Mouse (Mus musculus): Measurements from ENCODE around the gene Ntm. TPM values are rescaled to one million over a fixed set of nuclear protein-coding genes. Genes with fewer than 3 reads are reported as not detected.
A peak's percentile ranks its signal among the peaks of the same experiment; 100 is the strongest.

Gene Ntm
- polyA plus RNA-seq, 1 experiment from 2014 or later = 30.6 TPM

GRCm38 (mm10) chr9:29533556-29533955 lies 429.4 kb downstream of the Ntm start:
- H3K4me1 ChIP-seq (replicated peaks; ENCODE audit: control insufficient read depth, insufficient read depth, low read length) = no peaks in the 10 kb centered on the region
- H3K9ac ChIP-seq (ENCODE audit: low read depth, low read length) = no peak overlapping the region
- H3K9me3 ChIP-seq (ENCODE audit: control insufficient read depth, low read length) = no peaks in the 10 kb centered on the region
- DNase-seq (ENCODE audit: low spot score) (no peak), ATAC-seq (ENCODE audit: low FRiP score) (no peak)
- no peak overlapping the region for H3K27ac ChIP-seq (ENCODE audit: low read depth, low read length)
- no peak overlapping the region for H3K4me3 ChIP-seq (ENCODE audit: low read depth, low read length)
- no peak overlapping the region for H3K4me2 ChIP-seq (replicated peaks; ENCODE audit: low read depth, low read length)
- WGBS = 32% methylated on average over 1 of the region's 1 CpGs
- H3K27me3 ChIP-seq (ENCODE audit: control insufficient read depth, insufficient read depth, low read length) = no peaks in the 10 kb centered on the region
- H3K36me3 ChIP-seq (ENCODE audit: control insufficient read depth, insufficient read depth, low read length) = no peaks in the 10 kb centered on the region

DNA sequence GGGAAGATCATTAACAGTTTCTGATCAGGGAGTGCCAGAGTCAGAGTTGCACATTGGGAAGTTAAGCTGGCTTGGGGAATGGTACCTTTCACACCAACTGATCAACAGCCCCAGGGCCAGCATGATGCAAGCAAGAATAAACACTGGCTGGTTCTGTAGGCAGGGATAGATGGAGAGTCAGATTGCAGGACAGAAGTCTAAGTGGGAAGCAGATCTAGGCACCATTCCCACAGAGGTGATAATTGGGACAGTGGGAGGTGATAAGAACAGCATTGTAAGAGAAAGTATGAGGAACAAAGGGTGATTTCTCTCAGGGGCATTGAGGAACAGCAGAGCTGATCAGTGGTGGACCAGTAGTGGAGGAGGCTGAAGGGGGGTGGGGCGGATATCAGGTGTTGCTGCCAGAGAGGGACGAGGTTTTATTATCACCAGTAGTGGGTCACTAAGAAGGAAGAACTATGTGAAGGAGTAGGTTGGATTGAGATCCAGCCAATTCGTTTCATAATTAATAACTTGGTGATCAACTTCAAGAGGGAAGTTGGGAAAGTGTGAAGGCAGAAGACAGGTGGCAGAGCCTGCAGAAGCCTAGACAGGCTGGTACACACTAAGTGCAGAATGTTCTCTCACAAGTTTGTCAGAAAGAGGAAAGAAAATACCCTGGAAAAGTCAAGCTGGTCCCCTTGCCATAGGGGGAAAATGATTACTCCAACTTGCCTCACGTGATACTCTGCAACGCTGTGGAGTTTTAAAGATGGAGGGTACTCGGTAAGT lies 431.6 kb downstream of the Ntm start:
- WGBS = 85% methylated on average over 6 of the region's 6 CpGs
- Histone ChIP-seq H3K9ac (ENCODE audit: low read depth, low read length) (no peak overlapping the region), H3K27me3 (ENCODE audit: control insufficient read depth, insufficient read depth, low read length) (no peaks in the 10 kb centered on the region), H3K9me3 (ENCODE audit: control insufficient read depth, low read length) (no peaks in the 10 kb centered on the region), H3K27ac (ENCODE audit: low read depth, low read length) (no peak overlapping the region), H3K4me3 (ENCODE audit: low read depth, low read length) (no peak overlapping the region), H3K4me2 (replicated peaks; ENCODE audit: low read depth, low read length) (no peak overlapping the region), H3K36me3 (ENCODE audit: control insufficient read depth, insufficient read depth, low read length) (no peaks in the 10 kb centered on the region), H3K4me1 (replicated peaks; ENCODE audit: control insufficient read depth, insufficient read depth, low read length) (no peaks in the 10 kb centered on the region)
- ATAC-seq (ENCODE audit: low FRiP score) (no peak), DNase-seq (ENCODE audit: low spot score) (no peak)

GRCm38 (mm10) chr9:29524109-29524508 lies 438.8 kb downstream of the Ntm start:
- DNase-seq (ENCODE audit: low spot score) (no peak), ATAC-seq (ENCODE audit: low FRiP score) (no peak)
- H3K36me3 ChIP-seq (ENCODE audit: control insufficient read depth, insufficient read depth, low read length) = no peaks in the 10 kb centered on the region
- no peak overlapping the region for H3K9ac ChIP-seq (ENCODE audit: low read depth, low read length)
- H3K27me3 ChIP-seq (ENCODE audit: control insufficient read depth, insufficient read depth, low read length) = no peaks in the 10 kb centered on the region
- no peak overlapping the region for H3K4me2 ChIP-seq (replicated peaks; ENCODE audit: low read depth, low read length)
- H3K27ac ChIP-seq (ENCODE audit: low read depth, low read length) = no peak overlapping the region
- no peaks in the 10 kb centered on the region for H3K9me3 ChIP-seq (ENCODE audit: control insufficient read depth, low read length)
- no peak overlapping the region for H3K4me3 ChIP-seq (ENCODE audit: low read depth, low read length)
- no peaks in the 10 kb centered on the region for H3K4me1 ChIP-seq (replicated peaks; ENCODE audit: control insufficient read depth, insufficient read depth, low read length)
- WGBS = 70% methylated on average over 1 of the region's 1 CpGs

DNA sequence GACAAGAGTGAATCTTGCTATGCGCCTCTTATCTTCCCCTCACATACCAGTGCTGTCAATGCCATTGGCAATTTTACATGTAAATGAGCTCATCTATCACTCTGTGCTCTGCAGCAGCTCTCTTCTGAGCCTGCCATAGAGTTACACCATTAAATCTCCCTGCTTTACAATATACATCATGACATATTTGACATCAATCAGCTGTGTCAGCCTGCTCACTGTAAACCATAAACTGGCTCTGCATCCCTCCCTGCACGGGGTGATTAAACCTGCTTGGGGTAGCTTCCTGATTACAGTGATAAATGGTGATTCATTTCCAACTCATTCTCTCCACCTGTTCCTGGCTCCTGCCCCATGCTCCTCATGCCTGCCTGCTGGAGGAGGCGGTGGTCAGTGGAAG lies 439.7 kb downstream of the Ntm start:
- 73% methylated on average over 3 of the region's 3 CpGs for WGBS
- Histone ChIP-seq H3K9ac (ENCODE audit: low read depth, low read length) (no peak overlapping the region), H3K4me3 (ENCODE audit: low read depth, low read length) (no peak overlapping the region), H3K9me3 (ENCODE audit: control insufficient read depth, low read length) (no peaks in the 10 kb centered on the region), H3K4me2 (replicated peaks; ENCODE audit: low read depth, low read length) (no peak overlapping the region), H3K27ac (ENCODE audit: low read depth, low read length) (no peak overlapping the region), H3K36me3 (ENCODE audit: control insufficient read depth, insufficient read depth, low read length) (no peaks in the 10 kb centered on the region), H3K27me3 (ENCODE audit: control insufficient read depth, insufficient read depth, low read length) (no peaks in the 10 kb centered on the region), H3K4me1 (replicated peaks; ENCODE audit: control insufficient read depth, insufficient read depth, low read length) (no peaks in the 10 kb centered on the region)
- DNase-seq (ENCODE audit: low spot score) = no peak
- 0 out of 2 replicates have a peak, but pooled peaks have one; percentile 38 for ATAC-seq (ENCODE audit: low FRiP score)

DNA sequence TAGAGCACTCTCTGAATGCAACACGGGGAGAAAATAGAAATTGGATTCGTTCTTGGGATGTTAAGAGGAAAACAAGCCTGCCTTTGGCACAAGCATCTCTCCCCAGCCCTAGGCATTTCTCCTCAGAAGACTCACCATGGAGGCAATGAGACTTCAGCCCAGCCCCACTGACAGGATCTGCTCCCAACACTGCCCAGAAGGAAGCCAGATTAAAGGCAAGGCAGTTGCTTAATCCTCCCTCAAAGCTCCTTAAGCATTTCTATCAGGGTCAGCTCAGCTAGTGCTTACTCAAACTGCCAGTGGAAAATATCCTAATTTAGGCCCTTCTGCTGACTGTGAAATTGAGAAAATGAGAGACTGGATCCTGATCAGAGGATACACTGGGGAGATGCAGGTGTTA lies 443.8 kb downstream of the Ntm start:
- H3K36me3 ChIP-seq (ENCODE audit: control insufficient read depth, insufficient read depth, low read length) = no peaks in the 10 kb centered on the region
- DNase-seq (ENCODE audit: low spot score) (no peak), ATAC-seq (ENCODE audit: low FRiP score) (no peak)
- no peaks in the 10 kb centered on the region for H3K27me3 ChIP-seq (ENCODE audit: control insufficient read depth, insufficient read depth, low read length)
- no peak overlapping the region for H3K27ac ChIP-seq (ENCODE audit: low read depth, low read length)
- H3K4me3 ChIP-seq (ENCODE audit: low read depth, low read length) = no peak overlapping the region
- H3K4me2 ChIP-seq (replicated peaks; ENCODE audit: low read depth, low read length) = no peak overlapping the region
- H3K9me3 ChIP-seq (ENCODE audit: control insufficient read depth, low read length) = no peaks in the 10 kb centered on the region
- WGBS = 77% methylated on average over 2 of the region's 2 CpGs
- H3K4me1 ChIP-seq (replicated peaks; ENCODE audit: control insufficient read depth, insufficient read depth, low read length) = no peaks in the 10 kb centered on the region
- no peak overlapping the region for H3K9ac ChIP-seq (ENCODE audit: low read depth, low read length)

DNA sequence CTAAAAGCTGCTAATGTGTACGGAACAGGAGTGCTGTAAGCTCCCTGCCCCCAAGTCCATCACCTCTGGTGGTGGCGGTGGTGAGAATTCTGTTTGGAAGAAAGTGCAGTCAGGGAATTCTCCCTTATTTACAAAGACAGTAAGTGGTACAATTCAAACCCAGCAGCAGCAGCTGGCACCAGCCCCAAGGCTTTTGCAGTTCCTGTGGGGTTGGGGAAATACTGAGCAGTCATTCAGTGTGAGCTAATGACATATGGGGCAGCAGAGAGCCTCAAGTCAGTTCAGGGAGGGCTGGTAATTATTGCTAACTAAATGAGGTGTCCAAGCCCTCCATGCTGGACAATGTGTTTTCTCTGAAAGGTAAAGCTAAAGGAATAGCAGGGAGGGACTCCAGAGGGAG lies 446.3 kb downstream of the Ntm start:
- Histone ChIP-seq H3K4me2 (replicated peaks; ENCODE audit: low read depth, low read length) (no peak overlapping the region), H3K27ac (ENCODE audit: low read depth, low read length) (no peak overlapping the region), H3K4me1 (replicated peaks; ENCODE audit: control insufficient read depth, insufficient read depth, low read length) (no peaks in the 10 kb centered on the region), H3K9ac (ENCODE audit: low read depth, low read length) (no peak overlapping the region), H3K4me3 (ENCODE audit: low read depth, low read length) (no peak overlapping the region), H3K36me3 (ENCODE audit: control insufficient read depth, insufficient read depth, low read length) (no peaks in the 10 kb centered on the region), H3K27me3 (ENCODE audit: control insufficient read depth, insufficient read depth, low read length) (no peaks in the 10 kb centered on the region), H3K9me3 (ENCODE audit: control insufficient read depth, low read length) (no peaks in the 10 kb centered on the region)
- ATAC-seq (ENCODE audit: low FRiP score) (no peak), DNase-seq (ENCODE audit: low spot score) (no peak)
- 81% methylated on average over 2 of the region's 2 CpGs for WGBS

DNA sequence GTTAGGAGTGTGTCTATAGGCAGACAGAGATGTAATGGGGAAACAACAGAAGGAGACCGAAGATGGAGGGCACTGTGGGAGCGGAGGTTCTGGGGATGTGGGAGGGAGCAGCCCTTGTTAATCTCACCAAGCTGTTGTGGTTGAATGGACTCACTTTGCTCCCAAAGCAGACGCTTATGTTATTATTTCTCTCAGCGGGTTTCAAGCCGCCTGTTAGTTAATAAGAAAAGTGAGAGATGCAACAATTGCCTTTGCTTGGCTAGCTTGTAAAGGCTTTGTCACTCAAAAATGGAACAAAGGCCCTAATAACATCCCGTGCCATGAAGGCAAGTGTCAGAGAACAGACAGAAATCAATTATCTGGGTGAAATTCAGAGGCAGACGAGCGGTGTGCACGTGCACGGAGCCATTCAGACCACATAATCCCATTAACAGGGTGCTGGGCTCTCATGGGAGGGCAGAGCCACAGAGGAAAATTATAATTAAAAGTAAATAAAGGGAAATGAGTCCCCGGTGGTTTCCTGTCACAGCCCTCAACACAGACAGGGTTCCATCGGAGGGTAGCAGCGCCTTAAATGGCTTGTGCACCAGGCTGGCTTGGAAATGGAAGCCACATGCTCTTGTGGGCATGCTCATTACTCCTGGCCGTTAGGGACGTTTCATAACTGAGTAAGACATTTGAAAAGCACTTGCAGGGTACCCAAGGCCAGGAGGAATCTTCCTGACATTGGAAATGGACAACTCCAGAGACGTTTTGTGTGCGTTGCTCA lies 448.2 kb downstream of the Ntm start:
- Histone ChIP-seq H3K27ac (ENCODE audit: low read depth, low read length) (no peak overlapping the region), H3K4me1 (replicated peaks; ENCODE audit: control insufficient read depth, insufficient read depth, low read length) (no peaks in the 10 kb centered on the region), H3K9ac (ENCODE audit: low read depth, low read length) (no peak overlapping the region), H3K36me3 (ENCODE audit: control insufficient read depth, insufficient read depth, low read length) (no peaks in the 10 kb centered on the region), H3K4me3 (ENCODE audit: low read depth, low read length) (no peak overlapping the region), H3K4me2 (replicated peaks; ENCODE audit: low read depth, low read length) (no peak overlapping the region), H3K27me3 (ENCODE audit: control insufficient read depth, insufficient read depth, low read length) (no peaks in the 10 kb centered on the region), H3K9me3 (ENCODE audit: control insufficient read depth, low read length) (no peaks in the 10 kb centered on the region)
- WGBS = 58% methylated on average over 17 of the region's 17 CpGs
- ATAC-seq (ENCODE audit: low FRiP score) (peak; percentile 84), DNase-seq (ENCODE audit: low spot score) (peak; percentile 27)

GRCm38 (mm10) chr9:29496002-29496401 lies 466.9 kb downstream of the Ntm start:
- Histone ChIP-seq H3K9me3 (ENCODE audit: control insufficient read depth, low read length) (no peaks in the 10 kb centered on the region), H3K4me2 (replicated peaks; ENCODE audit: low read depth, low read length) (no peak overlapping the region), H3K4me1 (replicated peaks; ENCODE audit: control insufficient read depth, insufficient read depth, low read length) (no peaks in the 10 kb centered on the region), H3K27ac (ENCODE audit: low read depth, low read length) (no peak overlapping the region), H3K9ac (ENCODE audit: low read depth, low read length) (no peak overlapping the region), H3K4me3 (ENCODE audit: low read depth, low read length) (no peak overlapping the region), H3K36me3 (ENCODE audit: control insufficient read depth, insufficient read depth, low read length) (no peaks in the 10 kb centered on the region), H3K27me3 (ENCODE audit: control insufficient read depth, insufficient read depth, low read length) (no peaks in the 10 kb centered on the region)
- ATAC-seq (ENCODE audit: low FRiP score) (no peak), DNase-seq (ENCODE audit: low spot score) (no peak)
- 51% methylated on average over 2 of the region's 2 CpGs for WGBS

DNA sequence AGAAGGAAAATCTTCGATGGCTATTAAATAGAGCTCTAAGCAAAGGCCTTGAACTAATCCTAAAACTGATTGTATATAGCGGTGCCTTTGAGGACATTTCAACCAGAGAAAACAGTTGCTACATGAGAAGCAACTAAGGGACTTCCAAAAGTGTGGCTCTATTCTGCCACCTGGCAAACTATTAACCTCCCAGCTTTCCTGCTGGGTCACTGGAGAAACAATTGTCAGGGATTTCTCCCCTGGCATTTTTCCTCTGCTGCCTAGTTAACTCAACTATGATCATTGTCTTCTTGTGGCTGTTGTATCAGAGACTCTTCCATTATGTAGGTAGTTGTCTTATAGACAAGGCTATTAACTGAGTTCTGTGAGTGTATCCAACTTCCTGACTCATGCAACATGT lies 480.7 kb downstream of the Ntm start:
- H3K4me3 ChIP-seq (ENCODE audit: low read depth, low read length) = no peak overlapping the region
- no peaks in the 10 kb centered on the region for H3K27me3 ChIP-seq (ENCODE audit: control insufficient read depth, insufficient read depth, low read length)
- DNase-seq (ENCODE audit: low spot score) (no peak), ATAC-seq (ENCODE audit: low FRiP score) (no peak)
- no peaks in the 10 kb centered on the region for H3K4me1 ChIP-seq (replicated peaks; ENCODE audit: control insufficient read depth, insufficient read depth, low read length)
- H3K27ac ChIP-seq (ENCODE audit: low read depth, low read length) = no peak overlapping the region
- H3K4me2 ChIP-seq (replicated peaks; ENCODE audit: low read depth, low read length) = no peak overlapping the region
- no peaks in the 10 kb centered on the region for H3K36me3 ChIP-seq (ENCODE audit: control insufficient read depth, insufficient read depth, low read length)
- H3K9ac ChIP-seq (ENCODE audit: low read depth, low read length) = no peak overlapping the region
- 91% methylated on average over 2 of the region's 2 CpGs for WGBS
- no peaks in the 10 kb centered on the region for H3K9me3 ChIP-seq (ENCODE audit: control insufficient read depth, low read length)

All from hindbrain, embryonic 11.5 days (tissue).